Mouse (Mus musculus): ENCODE data around the gene Commd4.

Commd4 gene

GRCm38 (mm10) chr9:57147205-57148143 is 10.7 kb downstream of the Commd4 start:
- in situ Hi-C loops (cut with MboI; ENCODE audit: low pct_unique_long_range_greater_than_20kb in 1 of 2, low sequenced_read_pairs in 2 of 2, unreplicated experiment in 1 of 2) = no loop called here

GRCm38 (mm10) chr9:57146451-57147066 is 11.6 kb downstream of the Commd4 start:
- in situ Hi-C loops (cut with MboI; ENCODE audit: low pct_unique_long_range_greater_than_20kb in 1 of 2, low sequenced_read_pairs in 2 of 2, unreplicated experiment in 1 of 2) = no loop called here

GRCm38 (mm10) chr9:57144830-57145229 is 13.3 kb downstream of the Commd4 start:
- in situ Hi-C loops (cut with MboI; ENCODE audit: low pct_unique_long_range_greater_than_20kb in 1 of 2, low sequenced_read_pairs in 2 of 2, unreplicated experiment in 1 of 2) = no loop called here

- in situ Hi-C loops (cut with MboI; ENCODE audit: low pct_unique_long_range_greater_than_20kb in 1 of 2, low sequenced_read_pairs in 2 of 2, unreplicated experiment in 1 of 2) = no loop called here
Observed at GRCm38 (mm10) chr9:57143212-57143611, 14.9 kb downstream of the Commd4 start.

- in situ Hi-C loops (cut with MboI; ENCODE audit: low pct_unique_long_range_greater_than_20kb in 1 of 2, low sequenced_read_pairs in 2 of 2, unreplicated experiment in 1 of 2) = no loop called here
Observed at GRCm38 (mm10) chr9:57141417-57142353, 16.4 kb downstream of the Commd4 start.

- in situ Hi-C loops (cut with MboI; ENCODE audit: low pct_unique_long_range_greater_than_20kb in 1 of 2, low sequenced_read_pairs in 2 of 2, unreplicated experiment in 1 of 2) = no loop called here
Observed at GRCm38 (mm10) chr9:57139571-57139970, 18.6 kb downstream of the Commd4 start.

GRCm38 (mm10) chr9:57139110-57139509 is 19.0 kb downstream of the Commd4 start:
- in situ Hi-C loops (cut with MboI; ENCODE audit: low pct_unique_long_range_greater_than_20kb in 1 of 2, low sequenced_read_pairs in 2 of 2, unreplicated experiment in 1 of 2) = no loop called here

GRCm38 (mm10) chr9:57138507-57138906 is 19.6 kb downstream of the Commd4 start:
- in situ Hi-C loops (cut with MboI; ENCODE audit: low pct_unique_long_range_greater_than_20kb in 1 of 2, low sequenced_read_pairs in 2 of 2, unreplicated experiment in 1 of 2) = no loop called here

- in situ Hi-C loops (cut with MboI; ENCODE audit: low pct_unique_long_range_greater_than_20kb in 1 of 2, low sequenced_read_pairs in 2 of 2, unreplicated experiment in 1 of 2) = no loop called here
Observed at GRCm38 (mm10) chr9:57137777-57138176, 20.4 kb downstream of the Commd4 start.

- in situ Hi-C loops (cut with MboI; ENCODE audit: low pct_unique_long_range_greater_than_20kb in 1 of 2, low sequenced_read_pairs in 2 of 2, unreplicated experiment in 1 of 2) = no loop called here
Observed at GRCm38 (mm10) chr9:57137246-57137645, 20.9 kb downstream of the Commd4 start.

- in situ Hi-C loops (cut with MboI; ENCODE audit: low pct_unique_long_range_greater_than_20kb in 1 of 2, low sequenced_read_pairs in 2 of 2, unreplicated experiment in 1 of 2) = no loop called here
Observed at GRCm38 (mm10) chr9:57130577-57131433, 27.3 kb downstream of the Commd4 start, which contains the start of gene Man2c1. Gene Man2c1 (plus strand): TSS chr9:57130690.

- in situ Hi-C loops (cut with MboI; ENCODE audit: low pct_unique_long_range_greater_than_20kb in 1 of 2, low sequenced_read_pairs in 2 of 2, unreplicated experiment in 1 of 2) = no loop called here
Observed at GRCm38 (mm10) chr9:57129641-57130040, 28.5 kb downstream of the Commd4 start.

- in situ Hi-C loops (cut with MboI; ENCODE audit: low pct_unique_long_range_greater_than_20kb in 1 of 2, low sequenced_read_pairs in 2 of 2, unreplicated experiment in 1 of 2) = no loop called here
Observed at GRCm38 (mm10) chr9:57117261-57117755, 40.8 kb downstream of the Commd4 start.
